Mouse (Mus musculus) T-cell, adult 66 days (primary cell): Measurements from ENCODE around the gene Nrg4. TPM values are rescaled to one million over a fixed set of nuclear protein-coding genes. Genes with fewer than 3 reads are reported as not detected.

Experiments
- total RNA-seq, 2 experiments: library from RNA; stranded (reverse); gene quantifications; 3 replicates in 1 of 2; 4 replicates in 1 of 2; pipeline ENCODE4 v1.2.4; 2023

Nrg4 gene
- total RNA-seq, result 1 to 10 TPM in 1 of 2 experiments, under 1 TPM in 1; 0.84 to 1.1 TPM

DNA sequence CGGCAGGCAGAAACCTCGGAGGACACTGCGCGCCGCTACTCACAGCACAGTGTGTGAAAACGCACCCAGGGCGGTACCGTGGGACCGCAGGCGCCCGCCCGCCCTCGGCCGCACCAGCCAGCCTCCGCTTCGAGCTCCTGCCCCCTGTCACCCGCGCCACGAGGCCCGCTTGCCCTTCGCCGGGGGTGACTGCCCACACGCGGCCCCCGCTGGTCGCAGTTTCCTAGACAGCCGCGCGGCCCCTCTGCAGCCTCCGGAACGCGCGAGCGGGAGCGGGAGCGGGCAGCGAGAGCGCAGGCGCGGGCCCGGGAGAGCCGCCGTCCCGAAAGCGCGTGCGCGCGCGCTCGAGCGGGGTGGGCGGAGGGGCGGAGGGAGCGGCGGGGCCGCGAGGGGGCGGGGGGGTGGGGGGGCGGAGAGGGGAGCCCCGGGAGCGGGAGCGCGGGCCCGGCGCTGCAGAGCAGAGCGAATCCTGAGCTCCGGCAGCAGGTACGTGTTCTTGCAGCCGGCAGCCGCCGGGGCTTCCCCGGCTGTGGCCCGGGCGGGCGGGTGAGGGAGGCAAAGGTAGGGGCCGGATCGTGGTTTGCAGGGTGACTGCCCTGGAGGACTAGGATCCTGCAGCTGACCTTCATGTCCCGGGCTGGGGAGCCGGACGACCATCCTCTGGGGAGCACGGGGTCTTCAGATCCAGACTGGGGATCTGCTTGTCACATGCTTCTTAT, at the start of gene Nrg4, which contains the start of gene Tmem266:
Nrg4 (minus strand) TSS at position 330 of the 719 bp plus-strand sequence.
Tmem266 (plus strand) TSS at position 399 of the 719 bp plus-strand sequence.

DNA sequence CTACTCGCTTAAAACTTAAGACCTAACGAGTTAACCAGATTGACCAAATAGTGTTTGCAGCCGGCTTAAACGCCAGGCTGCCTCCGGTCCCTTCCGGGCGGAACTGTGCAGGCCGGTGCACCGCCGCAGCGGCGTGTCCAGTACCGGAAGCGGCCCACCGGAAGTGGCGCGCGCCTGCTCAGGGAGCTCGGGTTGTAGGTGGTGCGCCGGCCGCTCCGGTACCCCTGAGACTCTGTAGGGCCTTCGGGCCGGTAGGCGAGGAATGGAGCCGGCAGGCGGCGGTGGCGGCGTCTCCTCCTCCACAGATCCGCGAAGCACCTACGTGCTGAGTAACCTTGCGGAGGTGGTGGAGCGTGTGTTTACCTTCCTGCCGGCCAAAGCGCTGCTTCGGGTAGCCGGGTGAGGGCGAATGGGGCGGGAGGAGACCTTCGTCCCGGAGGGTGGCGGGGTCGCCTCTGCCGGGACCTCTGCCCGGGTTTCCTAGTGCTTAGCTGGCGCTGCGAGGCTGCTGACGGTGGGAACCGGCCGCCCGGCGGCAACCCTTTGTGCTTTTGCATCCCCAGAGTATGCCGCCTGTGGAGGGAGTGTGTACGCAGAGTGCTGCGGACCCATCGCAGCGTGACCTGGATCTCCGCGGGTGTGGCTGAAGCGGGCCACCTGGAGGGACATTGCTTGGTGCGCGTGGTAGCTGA, 117.7 kb downstream of the Nrg4 start, which contains the start of gene Fbxo22:
Fbxo22 (plus strand) TSS at position 136 of the 692 bp plus-strand sequence.

Other genes starting within 250 kb of the Nrg4 start
- gene Ube2q2, start 178.0 kb downstream of the Nrg4 start, total RNA-seq, result 10 to 100 TPM; 30.8 to 32.0 TPM
- 10 to 100 TPM; 42.8 to 44.9 TPM for gene Fbxo22, start 117.9 kb downstream of the Nrg4 start, total RNA-seq
- under 1 TPM in 1 of 2 experiments, not detected in 1; 0.23 TPM for gene Tmem266, start 69 bp upstream of the Nrg4 start, total RNA-seq
- 10 to 100 TPM; 42.7 to 45.9 TPM for gene Etfa, start 185.4 kb upstream of the Nrg4 start, total RNA-seq
- gene Isl2, start 211.8 kb upstream of the Nrg4 start, total RNA-seq, result not detected